Mouse (Mus musculus) megakaryocyte, embryonic 14.5 days (primary cell): Measurements from ENCODE around the gene Col2a1.

Experiments used
- FLI1 ChIP-seq: IDR thresholded peaks from 2 replicates; pipeline ENCODE4 v1.6.1; 2012; ENCODE audit warnings: low read length, inconsistent platforms, mixed read lengths
- GATA1 ChIP-seq: IDR thresholded peaks from 3 replicates; pipeline ENCODE4 v1.6.1; 2012; ENCODE audit warnings: mixed read lengths, low read length, inconsistent platforms, borderline replicate concordance

GRCm38 (mm10) chr15:97944919-97945574 is 59.4 kb downstream of the Col2a1 start:
- no peak for TF ChIP-seq GATA1
- TF ChIP-seq FLI1 = no peak
